Mouse (Mus musculus) testis, adult 2 months (tissue): ENCODE data around the gene Col23a1. TPM values are rescaled to one million over a fixed set of nuclear protein-coding genes. Genes with fewer than 3 reads are reported as not detected.

Experiments
- H3K27ac ChIP-seq: fragments of 200-500 bp; 2 replicates; pipeline ENCODE4 v1.5.1; 2012; ENCODE audit warnings: low read depth, low read length; ENCODE audit not compliant: control insufficient read depth, insufficient read depth
- H3K27me3 ChIP-seq: fragments of 200-500 bp; 2 replicates; pipeline ENCODE4 v1.6.1; 2012; ENCODE audit warnings: mild to moderate bottlenecking, low read length, moderate library complexity; ENCODE audit not compliant: control insufficient read depth, insufficient read depth
- H3K36me3 ChIP-seq: fragments of 200-500 bp; 2 replicates; pipeline ENCODE4 v1.6.1; 2012; ENCODE audit warnings: mild to moderate bottlenecking, low read length; ENCODE audit not compliant: control insufficient read depth, insufficient read depth
- H3K4me1 ChIP-seq: fragments of 200-500 bp; 2 replicates; pipeline ENCODE4 v1.6.1; 2012; ENCODE audit warnings: low read length; ENCODE audit not compliant: control insufficient read depth, insufficient read depth
- H3K4me3 ChIP-seq: fragments of 200-500 bp; 2 replicates; pipeline ENCODE4 v1.5.1; 2012; ENCODE audit warnings: low read depth, mild to moderate bottlenecking, low read length, moderate library complexity, mixed read lengths; ENCODE audit not compliant: control insufficient read depth
- CTCF ChIP-seq: fragments of 200-500 bp; IDR thresholded peaks from 2 replicates; pipeline ENCODE4 v1.5.1; 2012; ENCODE audit warnings: low read depth, mild to moderate bottlenecking, inconsistent platforms, low read length, moderate library complexity; ENCODE audit not compliant: control insufficient read depth, insufficient read depth, insufficient replicate concordance
- POLR2A ChIP-seq: fragments of 200-500 bp; IDR thresholded peaks from 2 replicates; pipeline ENCODE4 v1.6.1; 2012; ENCODE audit warnings: low read depth, mild to moderate bottlenecking, inconsistent platforms, low read length, moderate library complexity; ENCODE audit not compliant: control insufficient read depth
- polyA plus RNA-seq: library from polyadenylated mRNA; depleted of rRNA; stranded (reverse); fragments of >200 nt; gene quantifications from 2 replicates; pipeline ENCODE4 v1.2.3, GENCODE M21; 2012

Gene Col23a1
- polyA plus RNA-seq, 1 experiment: 1.3 TPM

- Histone ChIP-seq H3K27ac (no peak overlapping the region), H3K27me3 (no peaks in the 10 kb centered on the region), H3K4me1 (no peaks in the 10 kb centered on the region), H3K36me3 (peaks cover 3% of the 10 kb centered on the region), H3K4me3 (no peak overlapping the region)
- TF ChIP-seq CTCF: no peak
- no peak for TF ChIP-seq POLR2A
Observed at GRCm38 (mm10) chr11:51593849-51594248, 304.1 kb downstream of the Col23a1 start.

- Histone ChIP-seq H3K4me1 (no peaks in the 10 kb centered on the region), H3K27ac (no peak overlapping the region), H3K36me3 (peaks cover 3% of the 10 kb centered on the region), H3K27me3 (no peaks in the 10 kb centered on the region), H3K4me3 (no peak overlapping the region)
- TF ChIP-seq POLR2A (no peak), CTCF (no peak)
Observed at GRCm38 (mm10) chr11:51594715-51595350, 305.1 kb downstream of the Col23a1 start.

GRCm38 (mm10) chr11:51595459-51596083 lies 305.9 kb downstream of the Col23a1 start:
- no peaks in the 10 kb centered on the region for H3K4me1 ChIP-seq
- H3K27ac ChIP-seq: no peak overlapping the region
- peaks cover 3% of the 10 kb centered on the region for H3K36me3 ChIP-seq
- no peak overlapping the region for H3K4me3 ChIP-seq
- TF ChIP-seq POLR2A (no peak), CTCF (no peak)
- H3K27me3 ChIP-seq: no peaks in the 10 kb centered on the region

- no peak for TF ChIP-seq POLR2A
- no peak for TF ChIP-seq CTCF
- Histone ChIP-seq H3K27ac (no peak overlapping the region), H3K27me3 (no peaks in the 10 kb centered on the region), H3K4me3 (no peak overlapping the region), H3K4me1 (no peaks in the 10 kb centered on the region), H3K36me3 (no peaks in the 10 kb centered on the region; the same call in 1 of the 2 replicates)
Observed at GRCm38 (mm10) chr11:51597553-51597952, 307.8 kb downstream of the Col23a1 start.

GRCm38 (mm10) chr11:51602253-51602652 lies 312.5 kb downstream of the Col23a1 start:
- H3K4me1 ChIP-seq: 0 out of 2 replicates have a peak, but pooled peaks cover 2% of the 10 kb centered on the region
- no peak overlapping the region for H3K4me3 ChIP-seq
- TF ChIP-seq POLR2A: no peak
- no peak overlapping the region for H3K27ac ChIP-seq
- no peaks in the 10 kb centered on the region for H3K27me3 ChIP-seq
- peaks cover 8% of the 10 kb centered on the region for H3K36me3 ChIP-seq

GRCm38 (mm10) chr11:51605602-51606446 lies 316.1 kb downstream of the Col23a1 start:
- Histone ChIP-seq H3K36me3 (peaks cover 8% of the 10 kb centered on the region), H3K4me1 (0 out of 2 replicates have a peak, but pooled peaks cover 2% of the 10 kb centered on the region), H3K27ac (peak overlapping the region; percentile 94), H3K4me3 (peak overlapping the region; percentile 92), H3K27me3 (no peaks in the 10 kb centered on the region)
- TF ChIP-seq POLR2A (peak; percentile 71), CTCF (no peak)
